Mouse (Mus musculus): ENCODE results near the gene Gpr146. TPM values are rescaled to one million over a fixed set of nuclear protein-coding genes. Genes with fewer than 3 reads are reported as not detected.

Gene Gpr146
- polyA plus RNA-seq, 1 experiment from 2014 or later, result 2.4 TPM

DNA sequence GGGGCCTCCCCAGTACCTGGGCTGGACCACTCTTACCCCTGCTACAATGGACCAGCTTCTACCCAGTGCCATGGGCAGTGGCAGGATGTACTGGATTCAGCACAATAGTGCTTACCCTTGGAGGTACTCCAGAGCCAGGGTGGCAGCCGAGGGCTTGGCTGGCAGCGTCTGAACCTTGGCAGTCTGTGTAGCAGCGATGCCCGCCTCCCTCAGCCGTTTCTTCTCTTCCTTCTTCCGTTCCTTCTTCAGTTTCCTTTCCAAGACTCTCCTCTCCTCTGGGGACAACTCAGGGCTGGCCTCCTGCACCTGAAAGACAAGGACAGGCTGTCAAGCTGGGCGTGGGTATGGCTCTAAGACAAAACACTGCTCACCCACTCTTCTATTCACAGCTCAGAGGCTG is 13.6 kb upstream of the Gpr146 start:
- H3K4me1 ChIP-seq (replicated peaks), result peaks cover 19% of the 10 kb centered on the region
- no peak overlapping the region for H3K4me2 ChIP-seq
- no peaks in the 10 kb centered on the region for H3K9me3 ChIP-seq
- H3K4me3 ChIP-seq, result no peak overlapping the region
- 71% methylated on average over 7 of the region's 7 CpGs for WGBS
- no peak overlapping the region for H3K27ac ChIP-seq
- H3K27me3 ChIP-seq, result no peaks in the 10 kb centered on the region
- no peak for ATAC-seq (ENCODE audit: low FRiP score)
- H3K9ac ChIP-seq, result no peak overlapping the region
- H3K36me3 ChIP-seq, result 0 out of 2 replicates have a peak, but pooled peaks cover 7% of the 10 kb centered on the region

DNA sequence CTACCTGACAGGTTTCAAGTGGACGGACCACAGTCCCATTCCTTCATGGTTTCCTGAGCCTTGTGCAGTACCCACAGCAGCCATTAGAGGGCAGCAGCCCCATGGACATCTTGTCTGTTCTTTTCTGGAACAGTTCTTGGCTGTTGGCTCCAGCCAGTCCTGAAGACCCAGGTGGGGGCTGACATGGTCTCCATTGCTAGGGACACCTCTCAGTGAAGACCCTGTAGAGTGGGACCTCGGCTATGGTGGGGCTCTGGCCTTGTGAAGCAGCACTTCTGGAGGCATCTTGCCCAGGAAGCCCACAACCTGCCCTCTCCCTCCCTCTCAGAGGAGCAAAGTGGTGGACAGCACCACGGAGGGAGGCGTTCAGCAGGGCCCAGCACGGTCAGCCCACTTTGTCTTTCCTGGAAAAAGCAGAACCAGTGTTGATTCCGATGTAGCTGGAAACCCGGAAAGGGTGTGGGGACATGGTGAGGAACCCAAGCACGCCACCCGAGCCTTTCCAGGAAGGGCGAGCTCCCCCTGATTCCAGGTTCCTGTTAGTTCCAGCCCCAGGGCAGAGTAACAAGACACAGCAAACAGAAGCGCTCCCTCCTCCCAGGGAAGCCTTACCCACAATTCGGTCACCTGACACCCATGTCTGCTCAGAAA is 13.1 kb upstream of the Gpr146 start:
- H3K27ac ChIP-seq, result peak overlapping the region; percentile 9
- no peak overlapping the region for H3K4me3 ChIP-seq
- 42% methylated on average over 12 of the region's 12 CpGs for WGBS
- H3K4me2 ChIP-seq, result no peak overlapping the region
- 0 out of 2 replicates have a peak, but pooled peaks cover 7% of the 10 kb centered on the region for H3K36me3 ChIP-seq
- H3K4me1 ChIP-seq (replicated peaks), result peaks cover 20% of the 10 kb centered on the region
- peak overlapping the region; percentile 30; the same call in 1 of the 2 replicates for H3K9ac ChIP-seq
- no peaks in the 10 kb centered on the region for H3K27me3 ChIP-seq
- no peaks in the 10 kb centered on the region for H3K9me3 ChIP-seq
- peak; percentile 74 for ATAC-seq (ENCODE audit: low FRiP score)

DNA sequence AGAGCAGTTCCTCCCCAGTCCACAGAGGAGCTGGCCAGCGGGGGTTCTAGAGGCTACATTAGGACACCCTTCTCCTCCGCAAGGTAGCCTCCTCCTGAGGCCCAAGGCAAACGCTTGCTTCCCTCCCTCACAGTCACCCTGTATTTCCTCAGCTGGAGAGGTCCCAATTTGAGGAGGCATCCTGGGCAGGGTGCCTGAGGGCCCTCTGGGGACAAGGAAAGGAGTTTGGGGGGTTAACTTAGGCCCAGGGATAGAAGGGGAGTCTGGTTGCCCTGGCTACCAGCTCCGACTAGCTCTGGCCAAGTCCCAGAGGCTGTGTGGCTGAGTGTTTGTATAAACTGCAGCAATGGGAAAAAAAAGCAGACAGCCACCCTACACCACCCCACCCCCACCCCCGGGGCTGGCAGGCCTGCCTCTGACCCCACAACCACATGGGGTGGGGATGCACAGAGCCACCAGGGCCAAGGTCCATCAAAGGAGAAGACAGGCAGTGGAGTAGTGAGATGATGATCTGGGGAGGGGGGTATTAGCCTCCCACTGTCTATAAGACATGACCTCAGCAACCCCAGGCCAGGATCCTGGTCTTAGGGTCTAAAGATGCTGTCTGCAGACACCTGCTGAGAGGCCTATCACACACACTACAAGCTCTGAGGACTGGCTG is 12.5 kb upstream of the Gpr146 start:
- peak overlapping the region; percentile 9 for H3K27ac ChIP-seq
- WGBS, result 36% methylated on average over 5 of the region's 5 CpGs
- peaks cover 25% of the 10 kb centered on the region for H3K4me1 ChIP-seq (replicated peaks)
- H3K4me2 ChIP-seq, result peak overlapping the region; percentile 20; the same call in 1 of the 2 replicates
- no peak overlapping the region for H3K4me3 ChIP-seq
- peak overlapping the region; percentile 30; the same call in 1 of the 2 replicates for H3K9ac ChIP-seq
- no peaks in the 10 kb centered on the region for H3K27me3 ChIP-seq
- H3K36me3 ChIP-seq, result 0 out of 2 replicates have a peak, but pooled peaks cover 7% of the 10 kb centered on the region
- no peaks in the 10 kb centered on the region for H3K9me3 ChIP-seq
- ATAC-seq (ENCODE audit: low FRiP score), result peak; percentile 44; the same call in 1 of the 2 replicates

DNA sequence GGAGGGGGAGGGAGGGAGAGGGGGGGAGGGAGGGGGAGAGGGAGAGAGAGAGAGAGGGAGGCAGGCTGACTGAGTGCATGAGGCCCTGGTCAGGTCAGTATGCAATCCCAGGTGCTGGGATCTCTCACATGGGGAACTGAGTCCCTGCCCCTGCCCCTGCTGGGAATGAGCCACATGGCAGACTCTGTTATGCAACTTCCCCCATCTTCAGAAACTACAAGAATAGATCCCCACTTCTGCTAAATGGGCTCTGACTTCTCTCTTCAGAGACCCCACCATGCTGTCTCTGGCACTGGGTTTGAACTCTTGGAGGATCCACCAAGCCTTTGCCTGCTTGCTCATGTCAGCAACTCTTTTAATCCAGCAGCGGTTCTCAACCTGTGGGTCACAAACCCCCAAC is 11.7 kb upstream of the Gpr146 start:
- Histone ChIP-seq H3K4me3 (no peak overlapping the region), H3K27me3 (no peaks in the 10 kb centered on the region), H3K9ac (no peak overlapping the region), H3K9me3 (no peaks in the 10 kb centered on the region), H3K4me2 (no peak overlapping the region), H3K27ac (no peak overlapping the region), H3K4me1 (replicated peaks) (peaks cover 32% of the 10 kb centered on the region), H3K36me3 (0 out of 2 replicates have a peak, but pooled peaks cover 3% of the 10 kb centered on the region)
- no peak for ATAC-seq (ENCODE audit: low FRiP score)
- WGBS, result 78% methylated on average over 1 of the region's 1 CpGs

DNA sequence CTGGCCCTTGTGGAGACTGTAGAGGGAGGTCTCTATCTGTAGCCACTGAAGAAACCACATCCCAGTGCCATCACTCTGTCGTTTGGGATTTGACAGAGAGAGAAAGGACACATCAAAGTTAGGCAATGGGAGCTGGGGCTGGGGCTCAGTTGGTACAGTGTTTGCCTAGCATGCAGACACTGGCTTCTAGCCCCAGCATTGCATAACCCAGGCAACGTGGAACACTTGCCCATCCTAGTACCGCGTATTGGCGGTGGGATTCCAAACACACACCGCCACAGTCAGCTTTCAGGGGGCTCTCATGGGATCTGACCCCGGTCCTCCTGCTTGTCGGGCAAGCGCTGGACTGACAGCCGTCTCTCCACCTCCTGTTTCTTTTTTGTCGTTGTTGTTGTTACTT is 11.0 kb upstream of the Gpr146 start:
- 73% methylated on average over 11 of the region's 11 CpGs for WGBS
- H3K27me3 ChIP-seq, result no peaks in the 10 kb centered on the region
- no peaks in the 10 kb centered on the region for H3K36me3 ChIP-seq
- H3K9me3 ChIP-seq, result no peaks in the 10 kb centered on the region
- H3K27ac ChIP-seq, result no peak overlapping the region
- no peak overlapping the region for H3K9ac ChIP-seq
- no peak overlapping the region for H3K4me2 ChIP-seq
- peaks cover 39% of the 10 kb centered on the region for H3K4me1 ChIP-seq (replicated peaks)
- H3K4me3 ChIP-seq, result no peak overlapping the region
- no peak for ATAC-seq (ENCODE audit: low FRiP score)

DNA sequence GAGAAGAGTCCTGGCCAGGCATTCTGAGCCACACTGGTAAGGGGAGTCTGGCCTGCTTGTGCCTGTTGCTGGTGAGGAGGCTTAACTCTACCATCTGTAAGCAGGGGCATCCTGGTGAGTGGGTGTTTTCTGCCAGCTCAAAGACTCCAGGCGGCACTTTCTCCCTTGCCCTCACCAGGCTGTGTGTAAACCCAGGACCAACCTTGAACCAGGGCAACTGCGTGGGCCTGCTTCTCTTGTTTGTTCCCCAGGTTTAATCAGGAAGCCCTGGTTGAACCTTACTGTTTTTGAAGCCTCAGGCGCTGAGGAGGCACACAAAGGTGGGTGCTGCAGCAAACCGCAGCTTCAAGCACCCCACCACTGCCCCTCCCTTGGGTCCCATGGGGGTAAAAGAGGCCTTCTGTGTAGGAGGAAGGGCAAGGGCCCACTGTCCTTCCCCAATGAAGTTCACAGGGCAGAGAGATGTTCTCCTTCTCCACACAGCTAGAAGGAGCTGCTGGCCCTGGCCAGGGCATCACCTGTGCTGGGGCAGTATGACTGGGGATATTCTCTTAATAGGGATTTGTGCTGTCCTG is 9.5 kb upstream of the Gpr146 start:
- H3K4me2 ChIP-seq, result no peak overlapping the region
- H3K4me3 ChIP-seq, result no peak overlapping the region
- no peaks in the 10 kb centered on the region for H3K27me3 ChIP-seq
- H3K36me3 ChIP-seq, result no peaks in the 10 kb centered on the region
- H3K27ac ChIP-seq, result no peak overlapping the region
- H3K9me3 ChIP-seq, result no peaks in the 10 kb centered on the region
- ATAC-seq (ENCODE audit: low FRiP score), result no peak
- peaks cover 49% of the 10 kb centered on the region for H3K4me1 ChIP-seq (replicated peaks)
- 94% methylated on average over 4 of the region's 4 CpGs for WGBS
- no peak overlapping the region for H3K9ac ChIP-seq

DNA sequence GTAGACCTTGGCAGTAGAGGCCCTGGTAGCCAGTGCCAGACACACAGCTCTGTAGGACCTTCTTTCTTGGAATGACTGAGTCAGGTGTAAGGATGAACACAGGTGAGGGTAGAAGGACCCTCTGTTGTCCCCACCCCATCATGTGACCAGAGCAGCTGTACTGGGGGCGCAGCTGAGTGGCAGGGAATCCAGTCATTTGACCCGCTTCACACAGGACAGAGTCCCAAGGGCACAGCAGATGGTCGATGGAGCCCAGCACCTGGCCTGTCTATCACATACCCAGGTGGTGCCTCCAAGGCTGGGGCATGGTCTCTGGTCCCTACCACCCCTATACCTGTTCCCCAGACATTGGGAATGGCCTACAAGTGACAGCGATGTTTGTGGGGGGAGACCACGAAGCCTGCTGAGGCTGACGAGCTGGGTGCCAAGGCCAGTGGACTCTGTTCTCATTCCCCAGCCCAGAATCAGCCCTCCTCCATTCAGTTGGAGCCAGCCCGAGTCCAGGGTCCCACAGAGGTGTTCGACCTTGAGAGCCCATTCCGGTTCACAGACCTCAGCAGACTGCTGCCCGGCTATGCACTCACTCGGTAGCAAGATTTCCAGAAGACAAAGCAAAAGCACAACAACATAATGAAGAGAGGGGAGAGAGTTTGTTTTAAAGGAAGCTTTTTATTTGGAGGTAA is 8.7 kb upstream of the Gpr146 start:
- Histone ChIP-seq H3K9ac (no peak overlapping the region), H3K27ac (no peak overlapping the region), H3K4me3 (no peak overlapping the region), H3K27me3 (no peaks in the 10 kb centered on the region), H3K36me3 (no peaks in the 10 kb centered on the region), H3K9me3 (no peaks in the 10 kb centered on the region), H3K4me2 (no peak overlapping the region), H3K4me1 (replicated peaks) (peaks cover 49% of the 10 kb centered on the region)
- ATAC-seq (ENCODE audit: low FRiP score), result no peak
- 85% methylated on average over 11 of the region's 11 CpGs for WGBS

DNA sequence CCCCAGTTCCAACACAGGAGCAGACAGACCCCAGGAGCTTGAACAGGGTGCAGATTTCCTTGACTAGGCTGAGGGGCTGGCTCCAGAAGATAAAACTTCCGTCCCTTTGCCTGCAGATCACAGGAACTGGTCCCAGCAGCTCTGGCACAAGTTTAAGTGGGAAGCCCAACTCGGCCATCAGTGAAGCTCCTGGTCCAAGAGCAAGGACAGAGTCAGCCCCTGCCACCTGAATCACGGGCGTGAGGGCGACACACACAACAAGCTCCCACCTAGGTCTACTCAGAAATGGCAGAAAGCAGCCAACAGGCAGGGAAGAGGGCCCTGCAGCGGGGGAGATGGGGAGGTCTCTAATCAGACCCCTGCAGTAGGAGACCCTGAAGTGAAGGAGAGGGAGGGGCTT is 7.2 kb upstream of the Gpr146 start:
- ATAC-seq (ENCODE audit: low FRiP score), result no peak
- H3K27me3 ChIP-seq, result no peaks in the 10 kb centered on the region
- H3K27ac ChIP-seq, result no peak overlapping the region

DNA sequence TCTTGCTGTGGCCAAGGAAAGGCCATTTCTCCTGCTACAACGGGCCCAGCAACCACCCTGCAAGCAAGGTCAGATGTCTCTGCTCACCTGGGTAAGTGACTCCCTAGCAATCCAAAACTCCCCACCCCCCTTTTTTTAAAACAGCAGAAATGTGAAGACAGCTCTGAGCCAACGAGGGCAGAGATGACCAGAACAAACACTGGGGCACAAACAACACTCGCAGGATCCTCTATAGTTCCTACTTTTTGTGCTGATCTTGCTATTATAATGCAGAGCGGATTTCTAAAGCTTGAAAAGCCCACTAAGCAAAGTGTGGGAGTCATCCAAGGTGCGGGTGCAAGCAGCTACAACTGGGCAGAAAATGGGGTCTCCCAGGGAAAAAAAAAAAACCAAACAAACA is 6.4 kb upstream of the Gpr146 start:
- ATAC-seq (ENCODE audit: low FRiP score), result no peak
- H3K4me1 ChIP-seq (replicated peaks), result peaks cover 37% of the 10 kb centered on the region
- 56% methylated on average over 5 of the region's 5 CpGs for WGBS
- peak overlapping the region; percentile 81 for H3K4me2 ChIP-seq
- peak overlapping the region; percentile 65; the same call in 1 of the 2 replicates for H3K4me3 ChIP-seq
- no peaks in the 10 kb centered on the region for H3K27me3 ChIP-seq
- H3K9ac ChIP-seq, result peak overlapping the region; percentile 95; the same call in 1 of the 2 replicates
- H3K27ac ChIP-seq, result no peak overlapping the region
- no peaks in the 10 kb centered on the region for H3K9me3 ChIP-seq
- H3K36me3 ChIP-seq, result no peaks in the 10 kb centered on the region

More for the DNA sequence above, 7.2 kb upstream of the Gpr146 start:
- H3K4me1 ChIP-seq (replicated peaks), result peaks cover 38% of the 10 kb centered on the region
- H3K4me2 ChIP-seq, result no peak overlapping the region
- no peak overlapping the region for H3K4me3 ChIP-seq
- no peaks in the 10 kb centered on the region for H3K36me3 ChIP-seq
- H3K9ac ChIP-seq, result peak overlapping the region; percentile 95
- H3K9me3 ChIP-seq, result no peaks in the 10 kb centered on the region
- 87% methylated on average over 6 of the region's 6 CpGs for WGBS

DNA sequence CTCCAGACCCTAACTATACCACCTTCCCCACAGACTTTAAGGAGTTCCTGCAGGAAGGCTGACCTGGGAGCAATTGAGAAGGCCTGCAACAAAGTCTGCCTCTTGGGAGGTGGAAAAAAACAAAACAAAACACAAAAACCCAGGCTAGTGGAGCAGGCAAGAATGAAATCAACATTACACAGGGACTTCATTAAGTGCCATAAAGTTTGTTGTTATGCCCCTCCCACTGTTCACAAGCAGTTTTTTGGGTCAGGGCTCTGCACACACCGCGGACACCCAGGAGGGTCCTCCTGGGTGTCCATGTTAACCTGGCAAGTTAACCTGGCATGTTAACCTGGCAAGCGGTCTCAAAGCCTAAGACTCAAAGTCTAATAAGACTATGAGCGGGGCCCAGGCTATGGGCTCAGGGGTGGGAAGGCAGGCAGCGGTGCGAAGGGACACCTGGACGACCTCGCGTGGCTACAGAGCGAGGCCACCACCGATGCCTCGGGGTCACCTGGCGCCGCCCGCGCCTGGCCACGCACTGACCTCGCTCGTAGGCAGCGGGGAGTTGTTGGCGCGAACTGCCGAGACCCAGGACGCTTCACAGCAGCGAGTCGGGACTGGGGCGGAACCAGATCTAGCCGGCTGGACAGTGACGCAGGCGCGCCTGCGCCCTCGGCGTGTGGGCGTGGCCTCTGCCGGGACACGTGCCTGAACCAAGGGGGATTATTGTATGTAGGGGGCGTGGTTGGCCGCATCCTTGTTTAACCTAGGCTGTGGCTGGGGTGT is 5.7 kb upstream of the Gpr146 start:
- ATAC-seq (ENCODE audit: low FRiP score), result peak; percentile 92
- WGBS, result 2% methylated on average over 39 of the region's 39 CpGs
- Histone ChIP-seq H3K9ac (peak overlapping the region; percentile 95), H3K4me2 (peak overlapping the region; percentile 81), H3K36me3 (no peaks in the 10 kb centered on the region), H3K4me3 (peak overlapping the region; percentile 65), H3K9me3 (no peaks in the 10 kb centered on the region), H3K4me1 (replicated peaks) (peaks cover 37% of the 10 kb centered on the region), H3K27ac (peak overlapping the region; percentile 87), H3K27me3 (no peaks in the 10 kb centered on the region)

DNA sequence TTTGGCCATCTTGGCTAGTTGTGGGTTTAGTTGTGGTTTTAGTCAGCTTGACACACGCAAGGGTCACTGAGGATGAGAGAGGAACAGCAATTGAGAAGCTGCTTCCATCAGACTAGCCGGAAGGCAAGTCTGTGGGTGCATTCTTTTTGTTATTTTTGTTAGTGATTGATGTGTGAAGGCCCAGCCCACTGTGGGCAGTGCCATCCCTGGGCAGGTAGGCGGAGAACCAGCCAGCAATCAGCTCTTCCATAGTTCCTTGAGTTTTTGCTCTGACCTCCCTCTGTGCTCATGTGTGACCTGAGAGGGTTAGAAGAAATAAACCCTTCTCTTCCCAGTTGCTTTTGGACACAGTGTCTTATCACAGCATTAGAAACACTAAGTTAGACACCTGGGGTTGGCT is 4.4 kb upstream of the Gpr146 start:
- Histone ChIP-seq H3K4me3 (no peak overlapping the region), H3K9me3 (no peaks in the 10 kb centered on the region), H3K27me3 (no peaks in the 10 kb centered on the region), H3K27ac (no peak overlapping the region), H3K9ac (peak overlapping the region; percentile 95; the same call in 1 of the 2 replicates), H3K36me3 (no peaks in the 10 kb centered on the region), H3K4me2 (no peak overlapping the region), H3K4me1 (replicated peaks) (peaks cover 45% of the 10 kb centered on the region)
- 76% methylated on average over 3 of the region's 3 CpGs for WGBS
- ATAC-seq (ENCODE audit: low FRiP score), result no peak

All from hindbrain, embryonic 13.5 days (tissue).